Mouse (Mus musculus): ENCODE data around the gene Wdhd1. TPM values are rescaled to one million over a fixed set of nuclear protein-coding genes. Genes with fewer than 3 reads are reported as not detected.
"Not testable (repeated sequence)": the region's sequence is repeated elsewhere in the genome, so short reads cannot be mapped to it uniquely, and the experiment has no call there.

The Wdhd1 gene
- total RNA-seq (2021), result under 1 TPM; 0.40 to 0.53 TPM
- long read RNA-seq, experiment 1, full-length matches to known transcripts, result 1 of 1 reads
- long read RNA-seq, experiment 1, partial matches to known transcripts, result 0 of 1 reads
- long read RNA-seq, experiment 1, other reads (novel, unspliced or antisense), result 0 of 1 reads
- long read RNA-seq, experiment 2, result 0 reads

- DNase-seq (ENCODE audit: low spot score), result peak; percentile 93
These were observed at the start of gene Wdhd1, which contains the start of gene Socs4 for GRCm38 (mm10) chr14:47276637-47277393. Gene Wdhd1, minus strand, starts transcription at chr14:47276857. Gene Socs4, plus strand, starts transcription at chr14:47276931.

GRCm38 (mm10) chr14:47325965-47326761 is 49.5 kb upstream of the Wdhd1 start:
- DNase-seq (ENCODE audit: low spot score), result no peak

GRCm38 (mm10) chr14:47321581-47321980 is 44.9 kb upstream of the Wdhd1 start:
- not testable (repeated sequence) for DNase-seq (ENCODE audit: low spot score)

- DNase-seq (ENCODE audit: low spot score), result no peak
These were observed 42.7 kb upstream of the Wdhd1 start for GRCm38 (mm10) chr14:47319362-47319761.

- no peak for DNase-seq (ENCODE audit: low spot score)
These were observed 33.9 kb upstream of the Wdhd1 start for GRCm38 (mm10) chr14:47310342-47311181.

- no peak for DNase-seq (ENCODE audit: low spot score)
These were observed 32.4 kb upstream of the Wdhd1 start for GRCm38 (mm10) chr14:47309061-47309460.

- DNase-seq (ENCODE audit: low spot score), result no peak
These were observed 31.0 kb upstream of the Wdhd1 start for GRCm38 (mm10) chr14:47307669-47308068.

- no peak for DNase-seq (ENCODE audit: low spot score)
These were observed 29.3 kb upstream of the Wdhd1 start for GRCm38 (mm10) chr14:47305933-47306332.

- DNase-seq (ENCODE audit: low spot score), result no peak
These were observed 28.3 kb upstream of the Wdhd1 start for GRCm38 (mm10) chr14:47304814-47305405.

GRCm38 (mm10) chr14:47302885-47303680 is 26.4 kb upstream of the Wdhd1 start:
- DNase-seq (ENCODE audit: low spot score), result no peak

GRCm38 (mm10) chr14:47298819-47299261 is 22.2 kb upstream of the Wdhd1 start:
- no peak for DNase-seq (ENCODE audit: low spot score)

- DNase-seq (ENCODE audit: low spot score), result no peak
These were observed 21.7 kb upstream of the Wdhd1 start for GRCm38 (mm10) chr14:47298408-47298792.

- DNase-seq (ENCODE audit: low spot score), result peak; percentile 92
These were observed 21.2 kb upstream of the Wdhd1 start, which contains the start of gene Mapk1ip1l for GRCm38 (mm10) chr14:47297785-47298407. Gene Mapk1ip1l, plus strand, starts transcription at chr14:47298266.

GRCm38 (mm10) chr14:47296232-47296631 is 19.6 kb upstream of the Wdhd1 start:
- DNase-seq (ENCODE audit: low spot score), result no peak

- DNase-seq (ENCODE audit: low spot score), result no peak
These were observed 17.5 kb upstream of the Wdhd1 start for GRCm38 (mm10) chr14:47294136-47294535.

GRCm38 (mm10) chr14:47291772-47292171 is 15.1 kb upstream of the Wdhd1 start:
- no peak for DNase-seq (ENCODE audit: low spot score)

GRCm38 (mm10) chr14:47287021-47287420 is 10.4 kb upstream of the Wdhd1 start:
- no peak for DNase-seq (ENCODE audit: low spot score)

- no peak for DNase-seq (ENCODE audit: low spot score)
These were observed 9.6 kb upstream of the Wdhd1 start for GRCm38 (mm10) chr14:47286215-47286614.

GRCm38 (mm10) chr14:47285271-47285670 is 8.6 kb upstream of the Wdhd1 start:
- DNase-seq (ENCODE audit: low spot score), result no peak
